Mouse (Mus musculus) embryonic facial prominence, embryonic 15.5 days (tissue): ENCODE results near the gene Rsph3a. TPM values are rescaled to one million over a fixed set of nuclear protein-coding genes. Genes with fewer than 3 reads are reported as not detected.
A peak's percentile ranks its signal among the peaks of the same experiment; 100 is the strongest.
"Not testable (repeated sequence)": the region's sequence is repeated elsewhere in the genome, so short reads cannot be mapped to it uniquely, and the experiment has no call there.

ENCODE experiments used
- ATAC-seq: fragments of 200-750 bp; cut with Nextera tagmentation; 2 replicates; pipeline ENCODE4 v1.8.0; 2017; ENCODE audit warnings: low read depth, moderate TSS enrichment; ENCODE audit not compliant: insufficient number of reproducible peaks, low FRiP score, low TSS enrichment
- H3K27ac ChIP-seq: fragments of 300-500 bp; sonication (generic); replicated peaks from 2 replicates; pipeline ENCODE4 v1.5.1; 2015; ENCODE audit warnings: mild to moderate bottlenecking, inconsistent platforms
- H3K27me3 ChIP-seq: fragments of 300-500 bp; sonication (generic); 2 replicates; pipeline ENCODE4 v1.6.1; 2015; ENCODE audit warnings: inconsistent platforms
- H3K36me3 ChIP-seq: fragments of 300-500 bp; sonication (generic); 2 replicates; pipeline ENCODE4 v1.6.1; 2015; ENCODE audit warnings: mild to moderate bottlenecking, inconsistent platforms
- H3K4me1 ChIP-seq: fragments of 300-500 bp; sonication (generic); 2 replicates; pipeline ENCODE4 v1.6.1; 2015; ENCODE audit warnings: inconsistent platforms
- H3K4me2 ChIP-seq: fragments of 300-500 bp; sonication (generic); replicated peaks from 2 replicates; pipeline ENCODE4 v1.6.1; 2015; ENCODE audit warnings: mild to moderate bottlenecking, inconsistent platforms
- H3K4me3 ChIP-seq: fragments of 300-500 bp; sonication (generic); replicated peaks from 2 replicates; pipeline ENCODE4 v1.5.1; 2015; ENCODE audit warnings: mild to moderate bottlenecking, inconsistent platforms
- H3K9ac ChIP-seq: fragments of 300-500 bp; sonication (generic); 2 replicates; pipeline ENCODE4 v1.6.1; 2015; ENCODE audit warnings: inconsistent platforms
- H3K9me3 ChIP-seq: fragments of 300-500 bp; sonication (generic); replicated peaks from 2 replicates; pipeline ENCODE4 v1.6.1; 2016; ENCODE audit warnings: inconsistent platforms
- WGBS: fragments of 180-500 bp; shearing (Covaris S2); methylation state at CpG from one replicate; pipeline ENCODE4 v1.1.7; 2015; 5-methylcytosine and 5-hydroxymethylcytosine counted together
- polyA plus RNA-seq: library from polyadenylated mRNA; unstranded; fragments of >200 nt; fragmentation: Nextera tagmentation; extraction: Ambion mirVana; gene quantifications from 2 replicates; pipeline ENCODE4 v1.2.1, GENCODE M21; 2015

Rsph3a gene
- polyA plus RNA-seq, 1 experiment from 2014 or later, result 62.1 TPM

DNA sequence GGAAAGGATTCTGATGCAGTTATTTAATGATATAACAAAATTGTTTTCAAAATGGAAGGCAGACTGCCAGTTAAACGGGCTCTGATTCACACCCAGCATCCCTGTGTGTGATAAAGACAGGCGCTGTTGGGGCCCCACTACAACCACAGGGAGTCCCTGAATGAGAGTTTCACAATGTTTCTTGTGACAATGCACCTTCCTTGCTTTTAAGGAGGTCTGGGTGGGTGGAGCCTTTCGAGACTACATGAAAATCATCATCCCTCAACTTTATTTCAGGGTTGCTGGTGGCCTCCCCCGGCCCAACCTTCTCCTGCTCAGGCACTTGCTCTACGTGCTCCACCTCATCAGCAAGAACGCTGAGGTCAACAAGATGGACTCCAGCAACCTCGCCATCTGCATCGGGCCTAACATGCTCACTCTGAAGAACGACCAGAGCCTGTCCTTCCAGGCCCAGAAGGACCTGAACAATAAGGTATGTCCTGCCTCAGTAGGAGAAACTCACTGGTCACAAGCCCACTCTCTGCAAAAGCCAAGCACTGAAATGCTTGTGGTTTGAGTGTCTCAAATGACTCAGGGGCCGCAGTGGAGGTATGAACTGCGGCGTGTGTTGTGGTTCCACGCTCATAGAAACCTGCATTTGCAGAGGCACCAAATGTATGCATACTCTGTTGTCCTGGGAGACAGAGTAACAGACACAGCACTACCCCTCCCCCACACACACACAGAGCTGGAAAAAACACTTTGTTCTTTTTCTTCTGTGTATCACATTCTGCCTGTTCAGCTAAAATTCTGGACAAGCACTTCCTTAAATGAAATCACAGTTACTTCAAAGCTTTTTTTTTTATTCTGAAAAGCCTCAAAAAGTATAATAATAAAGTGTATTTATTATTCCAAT is 14.1 kb upstream of the Rsph3a start:
- ATAC-seq, result no peak
- Histone ChIP-seq H3K36me3 (no peaks in the 10 kb centered on the region), H3K27me3 (no peaks in the 10 kb centered on the region), H3K4me1 (peaks cover 8% of the 10 kb centered on the region), H3K27ac (0 out of 2 replicates have a peak overlapping the region, but pooled peaks have one; percentile 28), H3K4me2 (no peak overlapping the region), H3K9me3 (no peaks in the 10 kb centered on the region), H3K9ac (no peak overlapping the region), H3K4me3 (no peak overlapping the region)
- 69% methylated on average over 13 of the region's 13 CpGs for WGBS

DNA sequence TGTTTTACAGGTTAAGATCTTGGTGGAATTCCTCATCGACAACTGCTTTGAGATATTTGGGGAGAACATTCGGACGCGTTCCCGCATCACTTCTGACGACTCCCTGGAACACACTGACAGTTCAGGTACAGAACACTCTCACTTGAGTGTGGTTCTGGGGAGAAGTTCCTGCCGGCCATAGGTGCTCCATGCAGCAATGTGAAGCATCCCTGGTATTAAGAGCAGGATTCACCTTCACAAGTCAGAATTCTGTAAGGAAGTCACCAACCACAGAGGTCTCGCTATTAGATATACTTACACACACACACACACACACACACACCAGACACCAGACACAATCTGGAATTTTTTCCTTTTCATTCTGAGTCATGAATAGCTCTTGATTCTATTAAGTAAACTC is 13.3 kb upstream of the Rsph3a start:
- H3K9me3 ChIP-seq, H3K4me1 ChIP-seq, H3K27me3 ChIP-seq, H3K4me2 ChIP-seq, H3K9ac ChIP-seq, ATAC-seq, H3K36me3 ChIP-seq, H3K4me3 ChIP-seq, H3K27ac ChIP-seq: not testable (repeated sequence)
- 76% methylated on average over 7 of the region's 8 CpGs for WGBS

DNA sequence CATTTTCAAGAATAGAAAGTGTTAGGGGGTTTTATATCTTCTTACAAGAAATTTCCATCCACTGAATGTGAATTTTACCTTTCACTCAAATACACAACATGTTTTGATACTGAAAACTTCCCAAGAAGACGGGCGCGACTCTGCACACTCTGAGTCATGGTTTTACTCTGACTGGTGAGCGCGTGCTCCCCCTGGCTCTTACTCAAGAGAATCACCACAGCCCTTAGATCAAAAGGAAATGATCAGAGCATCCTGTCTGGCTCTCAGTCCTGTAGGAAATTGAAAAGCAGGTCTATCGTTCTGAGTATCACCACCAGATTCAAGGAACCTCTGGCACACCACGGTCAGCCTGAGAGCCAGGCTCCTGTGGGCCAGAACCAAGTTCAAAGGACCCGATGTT is 5.8 kb upstream of the Rsph3a start:
- no peak overlapping the region for H3K4me2 ChIP-seq
- 0 out of 2 replicates have a peak, but pooled peaks cover under 1% of the 10 kb centered on the region for H3K4me1 ChIP-seq
- H3K27me3 ChIP-seq, result no peaks in the 10 kb centered on the region
- H3K9ac ChIP-seq, result no peak overlapping the region
- H3K27ac ChIP-seq, result no peak overlapping the region
- H3K4me3 ChIP-seq, result no peak overlapping the region
- no peak for ATAC-seq
- 45% methylated on average over 8 of the region's 8 CpGs for WGBS
- H3K9me3 ChIP-seq, result no peaks in the 10 kb centered on the region
- H3K36me3 ChIP-seq, result no peaks in the 10 kb centered on the region

DNA sequence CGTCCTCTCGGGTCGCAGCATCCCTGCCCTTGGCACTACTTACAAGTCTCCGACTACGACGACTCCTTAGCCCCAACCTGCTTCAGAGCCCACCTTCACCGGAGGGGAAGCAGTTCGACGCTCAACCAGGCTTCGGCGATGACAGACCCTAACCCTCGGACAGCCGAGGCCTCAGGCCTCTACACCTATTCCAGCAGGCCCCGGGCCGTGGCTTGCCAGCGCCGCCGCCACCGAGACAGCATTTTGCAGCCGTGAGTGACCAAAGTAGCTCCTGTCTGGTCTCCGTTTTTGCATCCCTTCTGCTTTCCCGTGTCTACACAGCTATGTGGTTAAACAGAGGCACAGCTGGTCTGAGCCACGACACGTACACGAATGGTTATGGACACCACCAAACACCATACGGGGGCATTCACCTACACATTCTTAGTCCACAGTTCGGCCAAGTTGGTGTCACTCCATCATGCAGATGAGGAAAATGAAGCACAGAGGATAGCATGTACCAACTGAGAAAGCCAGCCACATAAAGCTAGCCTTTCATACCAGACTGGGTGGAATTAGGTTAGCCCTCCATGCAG is 726 bp downstream of the Rsph3a start:
- peak overlapping the region; percentile 49 for H3K4me2 ChIP-seq
- 0% methylated on average over 16 of the region's 27 CpGs for WGBS
- H3K36me3 ChIP-seq, H3K4me1 ChIP-seq, H3K9me3 ChIP-seq, H3K27me3 ChIP-seq, H3K27ac ChIP-seq: not testable (repeated sequence)
- peak overlapping the region; percentile 58 for H3K4me3 ChIP-seq
- H3K9ac ChIP-seq, result peak overlapping the region; percentile 33; the same call in 1 of the 2 replicates
- peak; percentile 22; the same call in 1 of the 2 replicates for ATAC-seq

DNA sequence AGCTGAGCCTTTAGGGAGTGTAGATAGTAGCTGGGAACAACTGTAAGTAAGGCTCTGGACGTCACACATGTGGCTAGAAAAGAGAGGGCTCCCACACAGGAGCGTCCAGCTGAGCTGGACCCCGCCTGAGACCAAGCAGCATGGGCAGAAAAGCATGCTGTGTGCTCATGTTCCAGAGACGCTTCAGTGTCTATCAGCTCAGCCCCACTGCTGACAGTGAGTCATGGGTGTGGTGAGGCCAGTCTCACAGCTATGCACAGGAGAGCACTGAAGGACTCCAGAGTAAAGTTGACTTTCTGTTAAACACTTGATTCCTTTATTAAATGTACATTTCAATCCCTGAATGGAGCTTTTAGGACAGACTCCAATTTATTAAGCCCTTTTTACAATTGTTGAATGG is 5.9 kb downstream of the Rsph3a start:
- not testable (repeated sequence) for H3K4me3 ChIP-seq, H3K9ac ChIP-seq, H3K27ac ChIP-seq, H3K36me3 ChIP-seq, ATAC-seq, H3K4me1 ChIP-seq, H3K27me3 ChIP-seq, H3K9me3 ChIP-seq, H3K4me2 ChIP-seq
- no CpG with 5 or more reads among the region's 4 CpGs for WGBS

DNA sequence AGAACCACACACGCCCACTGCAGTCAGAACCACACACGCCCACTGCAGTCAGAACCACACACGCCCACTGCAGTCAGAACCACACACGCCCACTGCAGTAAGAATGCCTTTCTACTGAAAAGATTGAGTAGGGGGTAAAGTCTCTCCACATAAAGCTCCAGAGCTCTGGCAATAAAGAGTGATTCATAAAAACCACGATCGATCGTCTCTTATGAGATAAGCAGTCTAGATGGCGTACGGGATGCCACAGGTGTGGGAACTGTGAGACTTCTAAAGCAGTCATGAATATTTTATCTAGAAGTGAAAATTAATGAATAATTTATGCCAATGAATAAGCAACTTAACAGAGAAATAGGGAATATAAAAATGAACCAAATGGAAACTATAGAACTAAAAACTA is 11.8 kb downstream of the Rsph3a start:
- H3K9ac ChIP-seq, H3K27ac ChIP-seq, H3K27me3 ChIP-seq, H3K36me3 ChIP-seq, ATAC-seq, H3K9me3 ChIP-seq, H3K4me2 ChIP-seq, H3K4me3 ChIP-seq, H3K4me1 ChIP-seq: not testable (repeated sequence)
- WGBS, result 92% methylated on average over 9 of the region's 9 CpGs

DNA sequence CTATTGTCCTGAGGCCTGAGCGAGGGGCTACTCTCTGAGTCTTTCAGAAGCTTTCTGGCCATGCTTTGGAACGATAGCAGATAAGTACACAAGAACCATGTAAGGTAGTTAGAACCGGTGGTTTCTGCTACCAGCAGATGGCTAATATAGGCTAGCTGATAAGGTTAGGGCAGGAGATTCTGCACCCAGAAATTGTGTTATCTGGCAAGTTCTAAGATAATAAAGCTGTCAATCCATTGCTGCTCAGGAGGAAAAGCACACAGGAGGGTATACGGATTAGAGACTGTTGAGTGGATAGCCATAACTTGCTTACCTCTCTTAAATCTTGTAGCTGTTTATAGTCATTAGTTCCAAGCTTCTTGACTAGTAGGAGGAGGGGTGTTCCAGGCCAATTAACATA is 17.9 kb downstream of the Rsph3a start:
- not testable (repeated sequence) for H3K4me1 ChIP-seq, H3K4me3 ChIP-seq, H3K27me3 ChIP-seq, H3K9me3 ChIP-seq, H3K9ac ChIP-seq, H3K36me3 ChIP-seq, H3K27ac ChIP-seq, ATAC-seq, H3K4me2 ChIP-seq
- 88% methylated on average over 4 of the region's 4 CpGs for WGBS

DNA sequence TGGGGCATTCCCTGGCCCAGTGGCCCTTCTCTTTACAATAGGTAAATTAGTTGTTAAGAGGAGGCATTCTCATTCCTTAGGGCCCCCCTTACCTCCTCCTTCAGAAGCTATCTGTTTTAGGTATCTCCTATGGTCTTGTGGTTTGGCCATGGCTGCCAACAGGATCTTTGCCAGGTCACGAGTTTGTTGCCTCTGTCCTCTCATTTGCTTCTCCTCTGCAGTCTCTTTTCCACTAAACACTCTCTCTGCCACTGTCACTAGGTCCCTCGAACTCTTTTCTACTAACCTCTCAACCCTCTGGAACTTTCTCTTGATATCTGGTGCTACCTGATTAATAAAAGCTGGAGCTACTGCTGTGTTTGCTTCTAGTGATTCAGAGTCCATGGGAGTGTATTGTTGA is 19.0 kb downstream of the Rsph3a start:
- ATAC-seq, H3K9me3 ChIP-seq, H3K4me3 ChIP-seq, H3K4me1 ChIP-seq, H3K27me3 ChIP-seq, H3K4me2 ChIP-seq, H3K9ac ChIP-seq, H3K27ac ChIP-seq, H3K36me3 ChIP-seq: not testable (repeated sequence)
- 78% methylated on average over 2 of the region's 2 CpGs for WGBS

DNA sequence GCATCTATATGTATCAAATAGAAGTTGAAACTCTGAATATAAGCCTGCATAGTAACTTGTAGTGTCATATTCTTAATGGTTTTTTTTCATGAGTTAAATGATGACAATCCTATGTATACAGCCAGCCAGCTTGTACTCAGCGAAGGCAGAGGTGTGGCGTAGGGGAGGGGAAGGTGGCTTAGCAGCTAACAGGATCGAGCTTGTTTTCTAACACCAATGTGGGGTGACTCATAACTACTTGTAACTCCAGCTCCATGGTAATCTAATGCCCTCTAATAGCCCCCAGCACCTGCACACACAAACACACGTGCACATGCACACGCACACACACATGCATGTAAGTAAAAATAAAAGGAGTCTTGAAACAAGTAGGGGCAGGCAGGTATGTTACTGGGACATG is 23.1 kb downstream of the Rsph3a start:
- ATAC-seq, H3K27ac ChIP-seq, H3K9me3 ChIP-seq, H3K9ac ChIP-seq, H3K4me2 ChIP-seq, H3K27me3 ChIP-seq, H3K4me3 ChIP-seq, H3K36me3 ChIP-seq, H3K4me1 ChIP-seq: not testable (repeated sequence)
- 87% methylated on average over 4 of the region's 5 CpGs for WGBS

DNA sequence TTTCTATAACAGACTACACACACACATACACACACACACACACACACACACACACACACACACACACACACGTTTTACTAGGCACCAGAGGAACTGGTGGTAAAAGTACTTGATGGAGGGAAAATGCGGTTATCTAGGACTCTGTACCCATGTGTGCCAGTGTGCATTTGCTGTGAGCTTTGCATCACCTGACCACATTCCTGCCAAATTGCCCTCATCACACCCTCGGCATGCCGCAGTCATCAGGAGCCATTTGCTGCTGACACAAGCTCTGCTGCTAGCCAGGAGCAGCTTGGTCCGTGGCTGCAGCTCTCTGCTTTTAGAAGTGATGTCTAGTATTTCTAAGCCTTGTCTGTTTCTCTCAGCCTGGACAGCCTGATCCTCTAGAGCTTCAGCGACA is 24.4 kb downstream of the Rsph3a start:
- WGBS, result 77% methylated on average over 2 of the region's 6 CpGs
- not testable (repeated sequence) for H3K4me2 ChIP-seq, H3K4me1 ChIP-seq, H3K36me3 ChIP-seq, H3K9me3 ChIP-seq, H3K27me3 ChIP-seq, H3K4me3 ChIP-seq, ATAC-seq, H3K9ac ChIP-seq, H3K27ac ChIP-seq

DNA sequence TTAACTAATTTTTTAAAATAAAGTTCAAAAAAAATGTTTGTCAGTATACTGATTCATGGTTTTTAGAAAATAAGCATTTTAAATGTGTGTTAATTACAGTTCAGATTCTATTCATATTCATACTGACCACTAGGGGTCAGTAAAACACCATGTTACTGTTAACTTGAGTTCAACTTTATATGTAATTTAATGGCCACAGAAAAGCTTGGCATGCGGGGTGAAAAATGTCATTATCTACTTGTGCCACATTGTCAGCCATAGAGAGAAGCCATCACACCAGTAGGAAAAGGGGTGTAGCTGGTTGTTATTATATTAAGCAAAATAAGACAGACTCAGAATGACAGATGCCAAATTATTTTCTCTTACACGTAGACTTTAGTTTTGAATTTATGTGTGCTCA is 38.1 kb downstream of the Rsph3a start:
- not testable (repeated sequence) for ATAC-seq
- WGBS, result 57% methylated on average over 1 of the region's 2 CpGs

DNA sequence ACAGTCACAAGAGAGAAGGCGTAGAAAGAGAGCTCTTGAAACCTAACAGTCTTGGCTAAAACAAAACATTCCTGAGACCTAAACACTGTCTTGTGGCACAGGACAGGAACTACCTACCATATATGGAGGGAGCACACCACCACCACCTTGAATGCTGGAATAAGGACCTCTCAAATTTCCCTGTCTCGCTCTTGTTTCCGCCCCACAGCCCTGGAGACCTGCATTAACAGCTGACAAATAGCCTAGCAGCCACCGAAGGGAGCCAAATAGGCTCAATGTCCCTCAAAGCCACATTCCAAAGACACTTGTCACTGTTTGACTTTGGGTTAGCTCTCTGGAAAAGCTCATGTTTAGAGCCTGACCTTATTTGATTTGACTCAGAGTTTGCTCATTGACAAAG is 40.2 kb downstream of the Rsph3a start:
- H3K27ac ChIP-seq, H3K27me3 ChIP-seq, H3K9ac ChIP-seq, H3K9me3 ChIP-seq, ATAC-seq, H3K36me3 ChIP-seq, H3K4me3 ChIP-seq, H3K4me2 ChIP-seq, H3K4me1 ChIP-seq: not testable (repeated sequence)
- WGBS, result 47% methylated on average over 4 of the region's 4 CpGs

More for the DNA sequence above, 38.1 kb downstream of the Rsph3a start:
- H3K4me2 ChIP-seq, H3K9ac ChIP-seq, H3K36me3 ChIP-seq, H3K27ac ChIP-seq, H3K27me3 ChIP-seq, H3K4me3 ChIP-seq, H3K9me3 ChIP-seq, H3K4me1 ChIP-seq: not testable (repeated sequence)
